Mouse (Mus musculus) cerebellum, adult 2 months (tissue): Measurements from ENCODE around the gene Oasl1.

ENCODE experiments used
- CTCF ChIP-seq: fragments of 200-500 bp; IDR thresholded peaks from 2 replicates; pipeline ENCODE4 v1.5.1; 2011; ENCODE audit warnings: low read depth, mild to moderate bottlenecking, control low read depth, low read length, moderate library complexity, borderline replicate concordance; ENCODE audit not compliant: insufficient read depth
- POLR2A ChIP-seq: fragments of 200-500 bp; IDR thresholded peaks from 2 replicates; pipeline ENCODE4 v1.6.1; 2011; ENCODE audit warnings: low read length, control low read depth, borderline replicate concordance; ENCODE audit not compliant: insufficient read depth

DNA sequence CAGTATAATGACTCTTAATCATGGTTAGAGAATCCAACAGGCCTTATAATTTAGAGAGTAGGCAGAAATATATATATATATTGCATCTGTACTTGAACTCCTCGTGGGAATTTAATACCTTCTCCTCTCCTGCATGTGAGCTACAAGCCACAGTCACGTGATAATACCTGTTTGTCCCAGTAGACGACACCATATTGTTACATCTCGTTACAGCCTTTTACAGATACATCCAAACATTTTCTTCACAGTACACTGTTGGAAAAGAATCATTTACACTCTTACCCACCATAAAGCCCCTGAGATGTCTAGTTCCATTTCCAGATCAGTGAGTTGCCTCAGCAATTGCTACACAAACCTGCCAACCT is 19.7 kb downstream of the Oasl1 start:
- no peak for TF ChIP-seq CTCF
- no peak for TF ChIP-seq POLR2A
